Mouse (Mus musculus) forebrain, embryonic 14.5 days (tissue): ENCODE results near the gene Fam131a. TPM values are rescaled to one million over a fixed set of nuclear protein-coding genes. Genes with fewer than 3 reads are reported as not detected.

ENCODE experiments used
- ATAC-seq: fragments of 200-750 bp; cut with Nextera tagmentation; 2 replicates; pipeline ENCODE4 v1.8.0; 2017; ENCODE audit warnings: mild to moderate bottlenecking, moderate library complexity
- DNase-seq: peaks from one replicate; pipeline ENCODE4 v3.0.0-alpha.2; 2015; ENCODE audit warnings: low spot score
- H3K27ac ChIP-seq: fragments of 300-500 bp; sonication (generic); 2 replicates; pipeline ENCODE4 v1.5.1; 2014; ENCODE audit warnings: low read depth, mild to moderate bottlenecking, control low read depth, low read length, moderate library complexity
- H3K27me3 ChIP-seq: fragments of 300-500 bp; sonication (generic); replicated peaks from 2 replicates; pipeline ENCODE4 v1.6.1; 2014; ENCODE audit warnings: low read length, control low read depth, mixed read lengths; ENCODE audit not compliant: control insufficient read depth, insufficient read depth
- H3K36me3 ChIP-seq: fragments of 300-500 bp; sonication (generic); 2 replicates; pipeline ENCODE4 v1.6.1; 2014; ENCODE audit warnings: low read length, control low read depth; ENCODE audit not compliant: control insufficient read depth, insufficient read depth
- H3K4me1 ChIP-seq: fragments of 300-500 bp; sonication (generic); 2 replicates; pipeline ENCODE4 v1.6.1; 2014; ENCODE audit warnings: antibody characterized with exemption, low read length, control low read depth; ENCODE audit not compliant: control insufficient read depth, insufficient read depth
- H3K4me2 ChIP-seq: fragments of 300-500 bp; sonication (generic); 2 replicates; pipeline ENCODE4 v1.6.1; 2014; ENCODE audit warnings: mild to moderate bottlenecking, control low read depth, low read length
- H3K4me3 ChIP-seq: fragments of 300-500 bp; sonication (generic); 2 replicates; pipeline ENCODE4 v1.5.1; 2014; ENCODE audit warnings: low read depth, low read length, control low read depth
- H3K9ac ChIP-seq: fragments of 300-500 bp; sonication (generic); 2 replicates; pipeline ENCODE4 v1.6.1; 2014; ENCODE audit warnings: mild to moderate bottlenecking, low read length, control low read depth, moderate library complexity
- H3K9me3 ChIP-seq: fragments of 300-500 bp; sonication (generic); replicated peaks from 2 replicates; pipeline ENCODE4 v1.6.1; 2016; ENCODE audit warnings: low read length, control low read depth, mixed read lengths; ENCODE audit not compliant: control insufficient read depth
- WGBS: fragments of 180-500 bp; shearing (Covaris S2); extraction: QIAGEN DNeasy Blood & Tissue Kit; methylation state at CpG from one replicate; pipeline ENCODE4 v1.1.7; 2014; 5-methylcytosine and 5-hydroxymethylcytosine counted together
- polyA plus RNA-seq: library from polyadenylated mRNA; unstranded; fragments of >200 nt; fragmentation: Nextera tagmentation; extraction: Ambion mirVana; gene quantifications from 2 replicates; pipeline ENCODE4 v1.2.1, GENCODE M21; 2014

Gene Fam131a
- polyA plus RNA-seq, 1 experiment from 2014 or later: 51.5 TPM

DNA sequence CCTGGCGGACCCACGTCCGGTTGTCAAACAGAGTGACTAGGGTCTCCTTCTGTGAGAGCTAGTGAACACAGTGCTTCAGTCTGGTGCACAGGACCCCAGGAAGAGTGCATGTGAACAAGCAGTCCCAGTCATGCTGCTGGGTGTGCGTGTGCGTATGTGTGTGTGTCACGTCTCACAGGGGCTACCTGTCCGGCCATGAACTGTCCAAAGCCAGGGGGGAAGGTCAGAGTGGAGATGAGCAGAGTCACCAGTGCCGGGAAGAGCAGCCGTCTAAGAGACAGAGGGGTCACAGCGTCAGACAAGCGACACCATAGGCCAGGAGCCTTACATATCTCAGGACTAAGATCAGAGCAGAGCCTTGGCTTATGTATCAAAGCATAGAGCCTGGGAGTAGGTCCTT is 17.3 kb downstream of the Fam131a start:
- WGBS: 92% methylated on average over 11 of the region's 11 CpGs
- Histone ChIP-seq H3K9me3 (no peaks in the 10 kb centered on the region), H3K27ac (no peak overlapping the region), H3K9ac (no peak overlapping the region), H3K4me3 (no peak overlapping the region), H3K36me3 (peaks cover 49% of the 10 kb centered on the region), H3K27me3 (no peaks in the 10 kb centered on the region), H3K4me2 (no peak overlapping the region), H3K4me1 (peaks cover 13% of the 10 kb centered on the region)
- ATAC-seq: no peak
- DNase-seq: no peak

DNA sequence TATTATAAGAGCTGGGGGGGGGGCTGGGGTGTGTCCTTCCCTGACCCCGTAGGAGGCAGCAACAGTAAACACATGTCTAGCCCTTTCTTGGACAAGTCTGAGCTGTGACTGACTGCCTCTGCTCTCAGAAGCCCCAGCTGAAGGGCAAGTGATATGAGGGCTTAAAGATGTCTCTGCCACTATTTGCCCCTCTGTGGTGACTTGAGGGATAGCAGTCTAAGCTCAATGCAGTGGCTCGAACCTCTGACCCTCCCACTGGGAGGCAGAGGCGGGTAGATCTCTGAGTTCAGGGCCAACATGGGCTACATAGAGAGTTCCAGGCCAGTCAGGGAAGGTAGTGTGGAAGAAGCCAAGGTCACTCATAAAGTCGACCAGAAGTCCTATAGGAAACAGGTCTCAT is 17.8 kb downstream of the Fam131a start:
- no peak for DNase-seq
- Histone ChIP-seq H3K4me2 (no peak overlapping the region), H3K27ac (no peak overlapping the region), H3K9me3 (no peaks in the 10 kb centered on the region), H3K4me3 (no peak overlapping the region), H3K4me1 (peaks cover 14% of the 10 kb centered on the region), H3K9ac (no peak overlapping the region), H3K27me3 (no peaks in the 10 kb centered on the region), H3K36me3 (peaks cover 47% of the 10 kb centered on the region)
- no peak for ATAC-seq
- 77% methylated on average over 4 of the region's 4 CpGs for WGBS

DNA sequence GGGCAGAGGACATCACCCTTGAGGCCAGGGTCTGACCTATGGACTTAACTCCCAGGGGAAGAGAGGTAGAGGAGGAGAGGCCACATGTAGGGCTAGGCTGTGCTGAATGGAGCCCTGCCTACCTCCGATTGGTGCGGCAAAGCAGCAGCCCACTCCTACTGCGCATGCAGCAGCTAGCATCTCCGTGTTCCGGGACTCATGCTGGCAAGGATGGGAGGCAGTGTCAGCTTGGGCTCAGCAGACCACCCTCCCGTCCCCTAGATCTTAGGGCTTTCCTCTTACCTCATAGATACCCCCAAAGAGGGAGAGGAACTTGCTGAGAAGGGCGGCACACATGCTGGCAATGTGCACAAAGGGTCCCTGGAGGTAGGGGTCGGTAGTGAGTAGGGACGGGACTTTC is 19.1 kb downstream of the Fam131a start:
- no peak overlapping the region for H3K27ac ChIP-seq
- H3K4me3 ChIP-seq: no peak overlapping the region
- peaks cover 20% of the 10 kb centered on the region for H3K4me1 ChIP-seq
- WGBS: 73% methylated on average over 9 of the region's 9 CpGs
- no peak for ATAC-seq
- no peak overlapping the region for H3K9ac ChIP-seq
- no peaks in the 10 kb centered on the region for H3K27me3 ChIP-seq
- no peaks in the 10 kb centered on the region for H3K9me3 ChIP-seq
- peaks cover 33% of the 10 kb centered on the region for H3K36me3 ChIP-seq
- H3K4me2 ChIP-seq: no peak overlapping the region
- no peak for DNase-seq

DNA sequence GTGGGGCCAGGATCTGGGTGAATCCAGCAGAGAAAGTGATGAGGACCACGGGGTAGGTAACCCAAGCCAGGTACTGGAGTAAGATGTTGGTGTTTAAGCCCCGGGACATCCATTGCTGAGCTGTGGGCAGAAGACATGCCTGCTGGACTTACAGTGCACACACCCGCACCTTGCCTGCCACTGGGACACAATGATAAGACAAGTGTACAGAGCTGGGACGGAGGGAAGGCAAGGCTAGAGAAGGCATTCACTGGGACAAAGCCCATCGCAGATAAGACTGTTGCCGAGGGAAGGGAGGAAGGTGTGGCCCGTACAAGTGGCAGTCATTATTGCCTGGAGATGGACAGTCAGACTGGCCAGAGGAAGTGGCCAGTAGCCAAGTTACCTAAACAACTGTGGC is 19.8 kb downstream of the Fam131a start:
- no peak overlapping the region for H3K27ac ChIP-seq
- WGBS: 86% methylated on average over 7 of the region's 7 CpGs
- H3K27me3 ChIP-seq: no peaks in the 10 kb centered on the region
- H3K4me2 ChIP-seq: no peak overlapping the region
- ATAC-seq (no peak), DNase-seq (no peak)
- H3K9ac ChIP-seq: no peak overlapping the region
- H3K36me3 ChIP-seq: peaks cover 26% of the 10 kb centered on the region
- H3K9me3 ChIP-seq: no peaks in the 10 kb centered on the region
- H3K4me1 ChIP-seq: peaks cover 21% of the 10 kb centered on the region
- no peak overlapping the region for H3K4me3 ChIP-seq

DNA sequence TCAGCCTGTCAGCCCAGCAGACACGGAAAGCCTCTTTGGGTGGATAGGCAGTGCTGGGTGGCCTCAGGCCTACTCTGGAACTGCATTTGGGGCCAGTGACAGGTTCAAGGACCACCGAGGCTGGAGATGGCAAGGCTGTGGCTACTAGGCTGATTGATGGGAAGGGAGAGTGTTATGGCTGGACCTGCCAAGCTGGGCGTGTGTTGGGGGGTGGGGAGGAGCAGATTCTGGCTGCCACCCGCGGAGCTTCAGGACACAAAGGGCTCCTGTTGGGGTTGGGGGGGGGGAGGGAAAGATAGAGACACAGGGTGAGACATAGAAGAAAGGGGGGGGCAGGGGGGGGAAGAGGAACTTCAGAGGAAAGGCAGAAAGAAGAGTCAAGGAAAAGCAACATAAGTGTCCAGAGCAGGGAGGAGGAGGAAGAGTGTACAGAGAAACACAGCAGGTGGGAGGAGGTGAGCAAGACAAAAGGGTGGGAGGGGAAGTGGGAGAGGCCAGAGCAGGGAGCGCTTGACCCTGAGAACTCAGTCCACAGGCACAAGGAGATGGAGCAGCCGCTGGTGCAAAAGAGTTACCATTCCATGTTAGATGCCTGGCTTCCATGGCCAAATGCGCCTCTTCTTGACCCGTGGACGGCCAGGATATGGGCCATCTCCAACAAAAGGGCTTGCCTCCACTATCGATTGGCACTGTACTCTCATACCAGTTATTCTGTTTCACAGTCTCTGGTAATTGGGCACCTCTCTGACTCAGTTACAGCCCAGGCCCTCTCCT is 21.5 kb downstream of the Fam131a start:
- Histone ChIP-seq H3K27ac (no peak overlapping the region), H3K9ac (peak overlapping the region; percentile 81; the same call in 1 of the 2 replicates), H3K27me3 (no peaks in the 10 kb centered on the region), H3K4me2 (peak overlapping the region; percentile 76), H3K4me3 (peak overlapping the region; percentile 64), H3K36me3 (peaks cover 25% of the 10 kb centered on the region), H3K4me1 (peaks cover 29% of the 10 kb centered on the region), H3K9me3 (no peaks in the 10 kb centered on the region)
- WGBS: 22% methylated on average over 11 of the region's 11 CpGs
- ATAC-seq: no peak
- no peak for DNase-seq

DNA sequence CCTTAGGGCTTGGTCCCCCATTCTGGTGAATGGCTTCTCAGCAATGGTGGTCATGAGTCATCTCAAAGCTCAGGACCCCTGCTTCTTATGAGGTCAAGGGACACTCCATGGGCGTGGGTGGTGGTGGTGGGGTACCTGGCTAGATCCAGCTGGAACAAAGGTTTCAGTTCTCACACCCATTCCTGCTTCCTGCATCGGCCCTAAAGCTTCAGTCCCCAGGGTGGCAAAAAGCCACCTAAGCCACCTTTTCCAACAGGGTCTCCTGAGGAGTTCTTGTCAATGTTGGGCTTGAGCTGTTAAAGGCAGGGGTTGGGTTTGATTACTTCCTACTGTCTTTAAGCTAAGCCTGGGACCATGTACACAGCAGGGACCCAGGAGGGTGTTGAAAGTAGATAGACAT is 22.1 kb downstream of the Fam131a start:
- DNase-seq: no peak
- no peaks in the 10 kb centered on the region for H3K9me3 ChIP-seq
- H3K9ac ChIP-seq: peak overlapping the region; percentile 81
- H3K4me1 ChIP-seq: peaks cover 29% of the 10 kb centered on the region
- no peaks in the 10 kb centered on the region for H3K27me3 ChIP-seq
- no peak overlapping the region for H3K27ac ChIP-seq
- no peak for ATAC-seq
- 53% methylated on average over 2 of the region's 2 CpGs for WGBS
- peak overlapping the region; percentile 76 for H3K4me2 ChIP-seq
- peaks cover 26% of the 10 kb centered on the region for H3K36me3 ChIP-seq
- H3K4me3 ChIP-seq: peak overlapping the region; percentile 64

DNA sequence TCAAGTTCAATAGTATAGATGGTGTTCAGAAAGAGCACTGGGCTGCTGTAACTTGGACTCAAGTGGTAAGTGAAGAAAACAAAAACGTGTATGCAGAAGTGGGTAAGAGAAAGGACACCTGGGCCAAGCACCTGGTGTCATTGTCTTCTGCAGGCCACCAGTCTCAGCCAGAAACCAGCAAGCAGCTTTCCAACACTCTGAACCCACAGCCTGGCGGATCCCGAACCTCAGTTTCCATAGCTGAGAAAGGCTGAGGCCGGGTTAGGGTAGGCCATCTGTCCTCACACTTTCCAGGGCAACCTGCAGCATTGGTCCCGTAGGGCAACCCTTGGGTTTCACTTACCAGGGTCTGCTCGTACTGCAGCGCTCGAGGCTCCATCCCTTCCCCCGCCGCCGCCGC is 22.5 kb downstream of the Fam131a start:
- H3K9ac ChIP-seq: peak overlapping the region; percentile 81
- DNase-seq: no peak
- H3K36me3 ChIP-seq: peaks cover 26% of the 10 kb centered on the region
- no peaks in the 10 kb centered on the region for H3K9me3 ChIP-seq
- H3K4me1 ChIP-seq: peaks cover 29% of the 10 kb centered on the region
- peak overlapping the region; percentile 87 for H3K27ac ChIP-seq
- ATAC-seq: no peak
- H3K4me3 ChIP-seq: peak overlapping the region; percentile 64
- H3K27me3 ChIP-seq: no peaks in the 10 kb centered on the region
- WGBS: 2% methylated on average over 12 of the region's 12 CpGs
- peak overlapping the region; percentile 76 for H3K4me2 ChIP-seq

DNA sequence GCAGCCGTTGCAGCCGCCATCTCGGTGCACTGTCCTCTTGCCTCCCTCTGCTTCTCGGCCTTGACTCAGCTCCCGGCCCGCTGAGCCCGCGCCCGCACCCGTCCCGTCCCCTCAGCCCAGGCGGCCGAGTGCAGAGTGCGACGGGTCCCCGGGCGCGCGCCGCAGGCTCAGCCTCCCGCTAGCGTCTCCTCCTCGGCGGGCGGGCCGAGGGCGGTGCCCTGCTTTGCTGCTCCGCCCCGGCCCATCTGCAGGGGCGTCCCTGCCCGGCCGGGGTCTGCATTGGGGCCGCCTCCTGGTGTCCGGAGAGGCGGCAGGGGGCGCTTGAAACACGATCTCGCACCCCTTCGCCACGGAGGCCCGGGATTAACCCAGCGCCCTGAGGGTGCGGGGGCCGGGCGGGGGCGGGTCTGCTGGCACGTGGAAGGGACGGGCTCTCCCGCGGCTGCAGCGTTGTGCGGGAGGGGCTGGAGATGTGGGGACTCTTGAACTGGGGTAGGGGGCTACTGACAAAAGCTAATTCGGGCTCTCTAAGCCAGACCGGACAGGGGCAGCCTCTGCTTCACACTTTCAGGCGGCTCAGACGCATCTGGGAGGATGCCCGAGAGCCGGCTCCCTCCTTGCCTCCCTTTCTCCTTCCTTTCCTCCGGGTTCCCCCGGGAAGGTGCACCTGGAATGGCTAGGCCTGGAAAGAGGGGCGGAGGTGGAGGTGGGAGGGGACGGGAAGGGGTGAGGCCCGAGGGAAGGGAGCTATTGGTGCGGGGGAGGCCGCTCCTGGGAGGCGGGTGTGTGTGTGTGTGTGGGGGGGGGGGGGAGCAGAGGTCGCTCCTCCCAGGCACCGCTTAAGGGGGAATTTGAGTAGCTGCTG is 23.2 kb downstream of the Fam131a start:
- Histone ChIP-seq H3K4me1 (peaks cover 29% of the 10 kb centered on the region), H3K27ac (peak overlapping the region; percentile 87), H3K4me3 (peak overlapping the region; percentile 64), H3K27me3 (no peaks in the 10 kb centered on the region), H3K9me3 (no peaks in the 10 kb centered on the region), H3K4me2 (peak overlapping the region; percentile 76), H3K9ac (peak overlapping the region; percentile 81), H3K36me3 (peaks cover 29% of the 10 kb centered on the region)
- WGBS: under 1% methylated on average over 59 of the region's 68 CpGs
- DNase-seq (peak; percentile 89), ATAC-seq (peak; percentile 85)

DNA sequence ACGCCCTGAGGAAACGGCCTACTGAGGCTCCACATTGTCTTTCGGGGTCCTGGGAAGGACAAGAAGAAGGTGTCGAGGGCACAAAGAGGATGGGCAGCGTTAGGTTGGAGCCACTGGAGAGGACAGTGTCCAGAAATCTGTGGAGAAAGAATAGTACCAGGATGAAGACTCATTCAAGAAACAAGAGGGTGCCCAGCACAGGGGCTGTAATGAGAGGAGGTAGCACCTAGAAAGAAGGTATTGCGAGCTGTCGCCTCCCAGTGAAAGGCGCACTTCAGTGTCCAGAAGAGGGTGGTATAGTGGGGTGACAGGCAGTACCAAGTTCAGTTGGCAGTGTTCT is 23.8 kb downstream of the Fam131a start:
- no peak for DNase-seq
- under 1% methylated on average over 8 of the region's 8 CpGs for WGBS
- ATAC-seq: peak; percentile 14; the same call in 1 of the 2 replicates

More for the DNA sequence above, 23.8 kb downstream of the Fam131a start:
- H3K9ac ChIP-seq: peak overlapping the region; percentile 81
- no peaks in the 10 kb centered on the region for H3K27me3 ChIP-seq
- H3K9me3 ChIP-seq: no peaks in the 10 kb centered on the region
- H3K27ac ChIP-seq: peak overlapping the region; percentile 87
- peaks cover 29% of the 10 kb centered on the region for H3K36me3 ChIP-seq
- peak overlapping the region; percentile 76 for H3K4me2 ChIP-seq
- peaks cover 29% of the 10 kb centered on the region for H3K4me1 ChIP-seq
- peak overlapping the region; percentile 64 for H3K4me3 ChIP-seq
